Mouse (Mus musculus) heart, adult 2 months (tissue): ENCODE measurements around the gene Kirrel3. TPM values are rescaled to one million over a fixed set of nuclear protein-coding genes. Genes with fewer than 3 reads are reported as not detected.
A peak's percentile ranks its signal among the peaks of the same experiment; 100 is the strongest.

ENCODE experiments used
- DNase-seq, 2 experiments: peaks; one replicate each; pipeline ENCODE4 v3.0.0; 2021
- H3K27ac ChIP-seq: fragments of 200-600 bp; 2 replicates; pipeline ENCODE4 v1.8.1; 2022
- H3K27me3 ChIP-seq: fragments of 200-500 bp; 2 replicates; pipeline ENCODE4 v1.6.1; 2012; ENCODE audit warnings: mild to moderate bottlenecking, low read length, inconsistent platforms, mixed read lengths; ENCODE audit not compliant: control insufficient read depth, insufficient read depth
- H3K36me3 ChIP-seq: fragments of 200-500 bp; 2 replicates; pipeline ENCODE4 v1.6.1; 2012; ENCODE audit warnings: low read length, inconsistent platforms; ENCODE audit not compliant: control insufficient read depth, insufficient read depth
- H3K4me1 ChIP-seq: fragments of 200-500 bp; 2 replicates; pipeline ENCODE4 v1.6.1; 2011; ENCODE audit warnings: low read length; ENCODE audit not compliant: control insufficient read depth, insufficient read depth
- H3K4me3 ChIP-seq: fragments of 200-600 bp; 2 replicates; pipeline ENCODE4 v1.8.1; 2022
- H3K79me2 ChIP-seq: fragments of 200-500 bp; replicated peaks from 2 replicates; pipeline ENCODE4 v1.6.1; 2012; ENCODE audit warnings: mild to moderate bottlenecking, inconsistent platforms, low read length, moderate library complexity, mixed read lengths; ENCODE audit not compliant: control insufficient read depth, insufficient read depth
- H3K9ac ChIP-seq: fragments of 200-500 bp; 2 replicates; pipeline ENCODE4 v1.6.1; 2012; ENCODE audit warnings: low read depth, mild to moderate bottlenecking, control low read depth, inconsistent platforms, low read length, mixed read lengths
- CTCF ChIP-seq: fragments of 200-600 bp; IDR thresholded peaks from 2 replicates; pipeline ENCODE4 v1.8.1; 2022; ENCODE audit warnings: antibody characterized with exemption, mild to moderate bottlenecking, moderate library complexity
- EP300 ChIP-seq: fragments of 200-500 bp; IDR thresholded peaks from 2 replicates; pipeline ENCODE4 v1.6.1; 2011; ENCODE audit warnings: low read depth, low read length, control low read depth; ENCODE audit not compliant: insufficient read depth
- POLR2A ChIP-seq: fragments of 200-500 bp; IDR thresholded peaks from 2 replicates; pipeline ENCODE4 v1.6.1; 2011; ENCODE audit warnings: mild to moderate bottlenecking, low read depth, low read length, control low read depth; ENCODE audit not compliant: insufficient read depth
- WGBS: fragments of 180-500 bp; shearing (Covaris S2); methylation state at CpG from one replicate; pipeline ENCODE4 v1.1.7; 2018; 5-methylcytosine and 5-hydroxymethylcytosine counted together
- intact Hi-C: fragments of 180-260 bp; cut with DNase I; formaldehyde crosslinking; loops from one replicate; pipeline ENCODE4 v1.15.1; 2025
- polyA plus RNA-seq: library from polyadenylated mRNA; depleted of rRNA; stranded (reverse); fragments of >200 nt; gene quantifications from 2 replicates; pipeline ENCODE4 v1.2.3, GENCODE M21; 2012
- total RNA-seq, 2 experiments: library from RNA; stranded (reverse); gene quantifications; 2 replicates each; pipeline ENCODE4 v1.2.3; 2021

The Kirrel3 gene
- total and polyA plus RNA-seq, 3 experiments: 0.18 to 0.59 (median 0.57) TPM

- H3K4me1 ChIP-seq: peaks cover 26% of the 10 kb centered on the region
Measured at GRCm38 (mm10) chr9:35039846-35040245, 554.2 kb downstream of the Kirrel3 start.

GRCm38 (mm10) chr9:35041493-35041892 is 555.8 kb downstream of the Kirrel3 start:
- H3K36me3 ChIP-seq: peaks cover 10% of the 10 kb centered on the region
- no peaks in the 10 kb centered on the region for H3K79me2 ChIP-seq
- H3K4me1 ChIP-seq: peaks cover 40% of the 10 kb centered on the region
- TF ChIP-seq POLR2A: no peak
- TF ChIP-seq EP300: 0 out of 2 replicates have a peak, but pooled peaks have one; percentile 51
- no peak for TF ChIP-seq CTCF
- DNase-seq: peak in 1 of 2 experiments; percentile 23
- intact Hi-C loops: no loop called here
- no peak overlapping the region for H3K4me3 ChIP-seq
- H3K27me3 ChIP-seq: no peaks in the 10 kb centered on the region
- no peak overlapping the region; the same call in 1 of the 2 replicates for H3K27ac ChIP-seq
- H3K9ac ChIP-seq: no peak overlapping the region
- 29% methylated on average over 5 of the region's 5 CpGs for WGBS

More at GRCm38 (mm10) chr9:35039846-35040245, 554.2 kb downstream of the Kirrel3 start:
- H3K27me3 ChIP-seq: no peaks in the 10 kb centered on the region
- H3K79me2 ChIP-seq: no peaks in the 10 kb centered on the region
- no peak overlapping the region for H3K9ac ChIP-seq
- no peak for TF ChIP-seq EP300
- no peak for TF ChIP-seq CTCF
- no peak for TF ChIP-seq POLR2A
- 26% methylated on average over 5 of the region's 5 CpGs for WGBS
- peak overlapping the region; percentile 59 for H3K27ac ChIP-seq
- H3K36me3 ChIP-seq: peaks cover 5% of the 10 kb centered on the region
- H3K4me3 ChIP-seq: no peak overlapping the region
- intact Hi-C loops: loop anchor here (10.0 kb wide), 1 partner anchor 505 kb away; no protein-coding TSS in a partner anchor
- DNase-seq: no peak

GRCm38 (mm10) chr9:35043619-35044018 is 557.9 kb downstream of the Kirrel3 start:
- H3K4me1 ChIP-seq: peaks cover 39% of the 10 kb centered on the region
- no peaks in the 10 kb centered on the region for H3K27me3 ChIP-seq
- 26% methylated on average over 7 of the region's 7 CpGs for WGBS
- TF ChIP-seq POLR2A (no peak), CTCF (no peak), EP300 (no peak)
- H3K4me3 ChIP-seq: no peak overlapping the region
- H3K9ac ChIP-seq: no peak overlapping the region
- peaks cover 13% of the 10 kb centered on the region for H3K36me3 ChIP-seq
- H3K27ac ChIP-seq: peak overlapping the region; percentile 34
- intact Hi-C loops: loop anchor here (2.0 kb wide), 2 partner anchors 17 to 73 kb away; no protein-coding TSS in a partner anchor
- peak in 1 of 2 experiments; percentile 7 for DNase-seq
- no peaks in the 10 kb centered on the region for H3K79me2 ChIP-seq

- Histone ChIP-seq H3K4me1 (peaks cover 36% of the 10 kb centered on the region), H3K27me3 (no peaks in the 10 kb centered on the region), H3K4me3 (no peak overlapping the region), H3K79me2 (no peaks in the 10 kb centered on the region), H3K27ac (peak overlapping the region; percentile 60; the same call in 1 of the 2 replicates), H3K36me3 (peaks cover 13% of the 10 kb centered on the region), H3K9ac (no peak overlapping the region)
- DNase-seq: peak in 1 of 2 experiments; percentile 37
- 64% methylated on average over 15 of the region's 15 CpGs for WGBS
- TF ChIP-seq POLR2A (no peak), CTCF (no peak), EP300 (no peak)
- intact Hi-C loops: loop anchor here (2.0 kb wide), 2 partner anchors 18 to 72 kb away; no protein-coding TSS in a partner anchor
Measured at GRCm38 (mm10) chr9:35044458-35044857, 558.8 kb downstream of the Kirrel3 start.

GRCm38 (mm10) chr9:35045031-35045531 is 559.4 kb downstream of the Kirrel3 start:
- H3K36me3 ChIP-seq: peaks cover 10% of the 10 kb centered on the region
- TF ChIP-seq EP300: no peak
- TF ChIP-seq CTCF: no peak
- no peak for TF ChIP-seq POLR2A
- intact Hi-C loops: loop anchor here (2.0 to 5.0 kb wide), 3 partner anchors 18 to 72 kb away; no protein-coding TSS in a partner anchor
- H3K9ac ChIP-seq: no peak overlapping the region
- H3K4me3 ChIP-seq: no peak overlapping the region
- peak overlapping the region; percentile 60 for H3K27ac ChIP-seq
- 52% methylated on average over 11 of the region's 11 CpGs for WGBS
- peaks cover 32% of the 10 kb centered on the region for H3K4me1 ChIP-seq
- no peaks in the 10 kb centered on the region for H3K27me3 ChIP-seq
- DNase-seq: peak; percentile 68 to 71
- no peaks in the 10 kb centered on the region for H3K79me2 ChIP-seq

GRCm38 (mm10) chr9:35045756-35046155 is 560.1 kb downstream of the Kirrel3 start:
- H3K27ac ChIP-seq: peak overlapping the region; percentile 60

More at GRCm38 (mm10) chr9:35045756-35046155, 560.1 kb downstream of the Kirrel3 start:
- Histone ChIP-seq H3K36me3 (peaks cover 13% of the 10 kb centered on the region), H3K4me3 (no peak overlapping the region), H3K79me2 (no peaks in the 10 kb centered on the region), H3K27me3 (no peaks in the 10 kb centered on the region), H3K9ac (no peak overlapping the region), H3K4me1 (peaks cover 34% of the 10 kb centered on the region)
- 11% methylated on average over 2 of the region's 2 CpGs for WGBS
- peak; percentile 90 to 91 for DNase-seq
- intact Hi-C loops: loop anchor here (2.0 to 5.0 kb wide), 3 partner anchors 19 to 71 kb away; no protein-coding TSS in a partner anchor
- TF ChIP-seq POLR2A (no peak), CTCF (peak; percentile 20; the same call in 1 of the 2 replicates), EP300 (peak; percentile 76; the same call in 1 of the 2 replicates)
